Mouse (Mus musculus): ENCODE results near the gene Serpind1. TPM values are rescaled to one million over a fixed set of nuclear protein-coding genes. Genes with fewer than 3 reads are reported as not detected.

Serpind1 gene
- polyA plus RNA-seq, 2 experiments: 113 to 154 TPM

GRCm38 (mm10) chr16:17316554-17316953, 14.6 kb upstream of the Serpind1 start:
- no peaks in the 10 kb centered on the region; the same call in 1 of the 2 replicates for H3K36me3 ChIP-seq (replicated peaks; ENCODE audit: control insufficient read depth, insufficient read depth, low read depth)
- no peak overlapping the region for H3K9ac ChIP-seq (replicated peaks)
- DNase-seq (ENCODE audit: low read depth in 3 of 3, low spot score in 3 of 3): no peak
- H3K4me3 ChIP-seq (ENCODE audit: insufficient read depth in 1 of 2, low read depth in 2 of 2, low read length in 2 of 2): no peak overlapping the region
- no peaks in the 10 kb centered on the region for H3K9me3 ChIP-seq (ENCODE audit: control insufficient read depth, low read length)
- TF ChIP-seq EP300 (IDR thresholded peaks at IDR 0.05; ENCODE audit: low read depth): no peak
- TF ChIP-seq CTCF (IDR thresholded peaks at IDR 0.05; ENCODE audit: low read depth): no peak
- H3K4me1 ChIP-seq (replicated peaks; ENCODE audit: control insufficient read depth in 2 of 2, insufficient read depth in 2 of 2, low read length in 1 of 2): no peaks in the 10 kb centered on the region
- H3K27me3 ChIP-seq (ENCODE audit: control insufficient read depth, insufficient read depth, low read length): no peaks in the 10 kb centered on the region
- H3K27ac ChIP-seq: no peak overlapping the region
- no peak overlapping the region for H3K4me2 ChIP-seq (ENCODE audit: low read depth)
- no peak for ATAC-seq (ENCODE audit: insufficient read depth)
- 69% methylated on average over 7 of the region's 7 CpGs for WGBS (ENCODE audit: insufficient replicate concordance)

GRCm38 (mm10) chr16:17321481-17321880, 9.7 kb upstream of the Serpind1 start:
- Histone ChIP-seq H3K27me3 (ENCODE audit: control insufficient read depth, insufficient read depth, low read length) (no peaks in the 10 kb centered on the region), H3K4me1 (replicated peaks; ENCODE audit: control insufficient read depth in 2 of 2, insufficient read depth in 2 of 2, low read length in 1 of 2) (peaks cover 0 to 2% of the 10 kb centered on the region in 2 experiments; a peak in 1 of 4 replicates), H3K36me3 (replicated peaks; ENCODE audit: control insufficient read depth, insufficient read depth, low read depth) (no peaks in the 10 kb centered on the region; the same call in 1 of the 2 replicates), H3K4me2 (ENCODE audit: low read depth) (no peak overlapping the region), H3K9ac (replicated peaks) (no peak overlapping the region), H3K9me3 (ENCODE audit: control insufficient read depth, low read length) (no peaks in the 10 kb centered on the region), H3K27ac (no peak overlapping the region), H3K4me3 (ENCODE audit: insufficient read depth in 1 of 2, low read depth in 2 of 2, low read length in 2 of 2) (no peak overlapping the region)
- TF ChIP-seq CTCF (IDR thresholded peaks at IDR 0.05; ENCODE audit: low read depth): no peak
- no peak for TF ChIP-seq EP300 (IDR thresholded peaks at IDR 0.05; ENCODE audit: low read depth)
- ATAC-seq (ENCODE audit: insufficient read depth) (no peak), DNase-seq (ENCODE audit: low read depth in 3 of 3, low spot score in 3 of 3) (no peak)
- 85% methylated on average over 5 of the region's 5 CpGs for WGBS (ENCODE audit: insufficient replicate concordance)

GRCm38 (mm10) chr16:17324745-17325144, 6.4 kb upstream of the Serpind1 start:
- no peaks in the 10 kb centered on the region for H3K27me3 ChIP-seq (ENCODE audit: control insufficient read depth, insufficient read depth, low read length)
- H3K27ac ChIP-seq: no peak overlapping the region
- no peak overlapping the region for H3K9ac ChIP-seq (replicated peaks)
- H3K9me3 ChIP-seq (ENCODE audit: control insufficient read depth, low read length): no peaks in the 10 kb centered on the region
- 75% methylated on average over 5 of the region's 5 CpGs for WGBS (ENCODE audit: insufficient replicate concordance)
- H3K4me2 ChIP-seq (ENCODE audit: low read depth): no peak overlapping the region
- H3K36me3 ChIP-seq (replicated peaks; ENCODE audit: control insufficient read depth, insufficient read depth, low read depth): no peaks in the 10 kb centered on the region
- H3K4me1 ChIP-seq (replicated peaks; ENCODE audit: control insufficient read depth in 2 of 2, insufficient read depth in 2 of 2, low read length in 1 of 2): peaks cover 0 to 2% of the 10 kb centered on the region in 2 experiments; a peak in 1 of 4 replicates
- ATAC-seq (ENCODE audit: insufficient read depth): no peak
- no peak overlapping the region for H3K4me3 ChIP-seq (ENCODE audit: insufficient read depth in 1 of 2, low read depth in 2 of 2, low read length in 2 of 2)
- no peak for DNase-seq (ENCODE audit: low read depth in 3 of 3, low spot score in 3 of 3)
- TF ChIP-seq EP300 (IDR thresholded peaks at IDR 0.05; ENCODE audit: low read depth): no peak
- no peak for TF ChIP-seq CTCF (IDR thresholded peaks at IDR 0.05; ENCODE audit: low read depth)

GRCm38 (mm10) chr16:17326064-17326463, 5.1 kb upstream of the Serpind1 start:
- no peaks in the 10 kb centered on the region for H3K27me3 ChIP-seq (ENCODE audit: control insufficient read depth, insufficient read depth, low read length)
- no peak overlapping the region for H3K27ac ChIP-seq

GRCm38 (mm10) chr16:17329848-17330570, 1.2 kb upstream of the Serpind1 start:
- Histone ChIP-seq H3K9me3 (ENCODE audit: control insufficient read depth, low read length) (no peaks in the 10 kb centered on the region), H3K4me1 (replicated peaks; ENCODE audit: control insufficient read depth in 2 of 2, insufficient read depth in 2 of 2, low read length in 1 of 2) (peaks cover 0 to 1% of the 10 kb centered on the region in 2 experiments; a peak in 1 of 4 replicates), H3K27me3 (ENCODE audit: control insufficient read depth, insufficient read depth, low read length) (no peaks in the 10 kb centered on the region), H3K4me3 (ENCODE audit: insufficient read depth in 1 of 2, low read depth in 2 of 2, low read length in 2 of 2) (no peak overlapping the region), H3K27ac (no peak overlapping the region), H3K4me2 (ENCODE audit: low read depth) (no peak overlapping the region), H3K36me3 (replicated peaks; ENCODE audit: control insufficient read depth, insufficient read depth, low read depth) (no peaks in the 10 kb centered on the region), H3K9ac (replicated peaks) (no peak overlapping the region)
- DNase-seq (ENCODE audit: low read depth in 3 of 3, low spot score in 3 of 3): no peak
- 71% methylated on average over 1 of the region's 1 CpGs for WGBS (ENCODE audit: insufficient replicate concordance)
- no peak for ATAC-seq (ENCODE audit: insufficient read depth)
- TF ChIP-seq CTCF (IDR thresholded peaks at IDR 0.05; ENCODE audit: low read depth) (no peak), EP300 (IDR thresholded peaks at IDR 0.05; ENCODE audit: low read depth) (no peak)

More at GRCm38 (mm10) chr16:17326064-17326463, 5.1 kb upstream of the Serpind1 start:
- Histone ChIP-seq H3K4me1 (replicated peaks; ENCODE audit: control insufficient read depth in 2 of 2, insufficient read depth in 2 of 2, low read length in 1 of 2) (peaks cover 0 to 2% of the 10 kb centered on the region in 2 experiments; a peak in 1 of 4 replicates), H3K4me3 (ENCODE audit: insufficient read depth in 1 of 2, low read depth in 2 of 2, low read length in 2 of 2) (no peak overlapping the region), H3K36me3 (replicated peaks; ENCODE audit: control insufficient read depth, insufficient read depth, low read depth) (no peaks in the 10 kb centered on the region), H3K9me3 (ENCODE audit: control insufficient read depth, low read length) (no peaks in the 10 kb centered on the region), H3K9ac (replicated peaks) (no peak overlapping the region), H3K4me2 (ENCODE audit: low read depth) (no peak overlapping the region)
- ATAC-seq (ENCODE audit: insufficient read depth) (no peak), DNase-seq (ENCODE audit: low read depth in 3 of 3, low spot score in 3 of 3) (no peak)
- no peak for TF ChIP-seq EP300 (IDR thresholded peaks at IDR 0.05; ENCODE audit: low read depth)
- no peak for TF ChIP-seq CTCF (IDR thresholded peaks at IDR 0.05; ENCODE audit: low read depth)
- 74% methylated on average over 2 of the region's 2 CpGs for WGBS (ENCODE audit: insufficient replicate concordance)

Data from liver, embryonic 14.5 days (tissue).